Mouse (Mus musculus): ENCODE data around the gene Mcam. TPM values are rescaled to one million over a fixed set of nuclear protein-coding genes. Genes with fewer than 3 reads are reported as not detected.
A peak's percentile ranks its signal among the peaks of the same experiment; 100 is the strongest.

Mcam gene
- polyA plus RNA-seq, 1 experiment from 2014 or later, result not detected

DNA sequence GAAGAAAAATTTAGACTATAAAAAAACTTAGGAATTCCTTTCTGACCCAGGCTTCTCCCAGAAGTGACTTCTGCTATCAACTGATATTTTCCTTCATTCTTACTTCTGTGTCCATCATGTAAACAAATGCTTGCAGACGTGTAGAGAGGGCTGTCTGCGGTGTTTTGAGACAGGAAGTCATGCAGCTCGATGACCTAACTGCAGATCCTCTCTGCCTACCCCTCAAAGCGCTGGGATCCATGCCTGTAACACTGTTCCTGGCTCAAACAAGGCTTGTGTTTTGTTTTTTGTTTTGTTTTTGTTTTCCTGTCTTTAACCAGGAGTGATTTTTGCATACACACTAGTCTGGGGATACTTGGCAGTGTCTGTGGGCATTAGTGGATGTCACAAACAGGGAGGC is 3.6 kb downstream of the Mcam start:
- no peak overlapping the region for H3K27ac ChIP-seq
- 18% methylated on average over 4 of the region's 4 CpGs for WGBS (ENCODE audit: missing documents)

DNA sequence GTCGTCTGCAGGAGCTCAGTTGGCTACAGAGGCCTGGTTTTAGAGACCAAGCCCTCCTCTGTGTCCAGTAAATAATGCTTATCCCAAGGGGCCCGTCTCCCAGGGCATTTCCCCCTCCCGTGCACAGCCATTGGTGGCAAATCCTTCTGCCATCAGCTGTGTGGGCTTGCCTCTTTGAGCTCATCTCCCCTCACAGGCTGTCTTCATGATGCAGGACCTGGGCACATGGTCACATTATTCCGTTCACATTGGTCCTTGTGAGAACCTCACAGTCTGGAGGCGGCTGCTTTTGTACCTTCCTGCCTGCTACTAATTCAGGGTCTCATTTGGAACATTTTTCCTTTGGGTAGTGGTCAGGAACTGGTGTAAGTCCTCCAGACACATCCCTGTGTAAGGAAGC is 7.7 kb downstream of the Mcam start:
- peaks cover 35% of the 10 kb centered on the region; the same call in 1 of the 2 replicates for H3K36me3 ChIP-seq (ENCODE audit: inconsistent target)

More for the DNA sequence above, 3.6 kb downstream of the Mcam start:
- Histone ChIP-seq H3K79me2 (ENCODE audit: inconsistent target) (no peaks in the 10 kb centered on the region), H3K4me3 (ENCODE audit: inconsistent target) (no peak overlapping the region), H3K36me3 (ENCODE audit: inconsistent target) (0 out of 2 replicates have a peak, but pooled peaks cover 3% of the 10 kb centered on the region)

DNA sequence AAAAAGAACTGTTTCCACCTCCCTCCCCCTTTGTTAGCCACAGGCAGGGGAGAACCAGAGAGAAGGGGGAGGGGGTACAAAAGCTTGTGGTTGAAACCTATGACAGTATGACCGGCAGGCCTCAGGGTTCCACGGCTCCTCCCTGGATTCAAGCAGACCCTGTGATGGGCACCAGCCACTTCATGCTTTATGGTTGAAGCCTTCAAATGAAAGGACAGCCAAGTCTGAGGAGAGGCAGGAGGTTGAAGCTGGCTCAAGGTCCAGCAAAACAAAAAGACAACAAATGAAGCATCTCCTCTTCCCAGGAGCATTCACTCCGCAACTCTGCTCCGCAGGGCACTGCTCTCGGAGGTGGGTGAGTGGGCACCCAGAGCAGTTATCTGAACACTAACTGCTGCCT is 9.2 kb downstream of the Mcam start:
- Histone ChIP-seq H3K36me3 (ENCODE audit: inconsistent target) (peaks cover 50% of the 10 kb centered on the region; the same call in 1 of the 2 replicates), H3K4me3 (ENCODE audit: inconsistent target) (no peak overlapping the region), H3K79me2 (ENCODE audit: inconsistent target) (no peaks in the 10 kb centered on the region), H3K27ac (no peak overlapping the region)
- WGBS (ENCODE audit: missing documents), result 93% methylated on average over 5 of the region's 5 CpGs

More for the DNA sequence above, 7.7 kb downstream of the Mcam start:
- WGBS (ENCODE audit: missing documents), result 95% methylated on average over 5 of the region's 5 CpGs
- no peaks in the 10 kb centered on the region for H3K79me2 ChIP-seq (ENCODE audit: inconsistent target)
- no peak overlapping the region for H3K4me3 ChIP-seq (ENCODE audit: inconsistent target)
- no peak overlapping the region for H3K27ac ChIP-seq

DNA sequence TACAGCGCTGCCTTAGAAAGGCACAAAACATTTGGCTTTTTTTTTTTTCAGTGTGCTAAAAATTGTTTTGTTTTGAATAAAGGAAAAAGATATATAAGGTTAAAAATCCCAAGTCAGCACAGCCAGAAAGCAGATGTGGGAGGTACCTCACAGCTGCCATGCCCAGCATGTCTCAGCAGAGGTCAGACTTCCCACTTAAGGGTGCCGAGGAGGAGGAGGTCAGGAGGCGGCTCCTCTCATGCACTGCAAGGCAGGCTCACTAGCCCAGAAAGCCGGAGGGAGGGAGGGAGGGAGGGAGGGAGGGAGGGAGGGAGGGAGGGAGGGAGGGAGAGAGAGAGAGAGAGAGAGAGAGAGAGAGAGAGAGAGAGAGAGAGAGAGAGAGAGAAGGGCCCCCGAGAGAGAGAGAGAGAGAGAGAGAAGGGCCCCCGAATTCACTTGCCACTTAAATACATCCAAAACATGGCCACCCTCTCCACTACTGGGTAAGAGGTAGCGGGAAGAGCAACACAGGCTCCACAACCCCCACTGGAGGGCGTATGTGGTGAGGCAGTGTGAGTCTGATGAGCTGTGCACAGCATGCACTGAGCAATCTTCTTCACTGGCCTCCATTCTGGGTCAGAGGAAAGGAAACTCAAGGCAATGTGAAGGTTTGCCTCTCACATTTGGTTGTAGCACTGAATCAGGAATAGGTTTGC is 9.9 kb downstream of the Mcam start:
- 93% methylated on average over 3 of the region's 8 CpGs for WGBS (ENCODE audit: missing documents)
- Histone ChIP-seq H3K27ac (no peak overlapping the region), H3K4me3 (ENCODE audit: inconsistent target) (no peak overlapping the region), H3K79me2 (ENCODE audit: inconsistent target) (no peaks in the 10 kb centered on the region), H3K36me3 (ENCODE audit: inconsistent target) (peaks cover 56% of the 10 kb centered on the region; the same call in 1 of the 2 replicates)

DNA sequence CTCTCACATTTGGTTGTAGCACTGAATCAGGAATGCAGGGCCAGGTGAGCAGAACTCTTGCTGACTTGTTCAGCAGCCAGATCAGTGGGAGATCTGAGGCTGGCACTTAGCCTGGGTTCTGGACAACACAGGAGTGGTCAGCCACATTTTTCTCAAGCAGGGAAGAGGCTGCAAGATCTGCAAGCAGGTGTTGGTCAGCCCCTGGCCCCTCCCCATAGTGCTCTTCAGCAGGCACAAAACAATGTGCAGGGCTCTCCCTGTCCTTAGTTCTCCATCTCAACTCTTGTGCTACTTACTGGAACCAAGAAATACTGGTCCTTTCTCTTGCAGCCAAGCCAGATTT is 10.4 kb downstream of the Mcam start:
- Histone ChIP-seq H3K27ac (no peak overlapping the region), H3K4me3 (ENCODE audit: inconsistent target) (no peak overlapping the region), H3K36me3 (ENCODE audit: inconsistent target) (peaks cover 61% of the 10 kb centered on the region; the same call in 1 of the 2 replicates), H3K79me2 (ENCODE audit: inconsistent target) (no peaks in the 10 kb centered on the region)

DNA sequence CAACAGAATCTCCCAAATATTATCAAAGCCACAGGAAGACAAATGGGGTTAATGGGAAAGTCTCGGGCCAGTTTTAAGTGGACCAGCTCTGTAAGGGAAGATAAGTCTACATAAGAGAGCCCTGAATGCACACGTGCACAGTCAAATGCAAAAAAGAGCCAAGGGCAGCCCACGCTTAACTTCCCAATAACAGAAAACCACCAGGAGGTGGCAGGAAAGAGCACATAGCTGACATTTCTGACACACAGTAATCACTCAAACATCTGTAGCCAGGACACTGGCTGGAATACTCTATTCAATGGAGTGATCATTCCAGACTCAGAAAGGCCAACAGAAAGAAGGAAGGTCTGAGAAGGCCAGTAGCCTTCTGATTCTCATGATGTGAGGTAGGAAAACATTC is 13.0 kb downstream of the Mcam start:
- H3K79me2 ChIP-seq (ENCODE audit: inconsistent target), result no peaks in the 10 kb centered on the region
- H3K36me3 ChIP-seq (ENCODE audit: inconsistent target), result peaks cover 85% of the 10 kb centered on the region
- 93% methylated on average over 2 of the region's 3 CpGs for WGBS (ENCODE audit: missing documents)
- H3K27ac ChIP-seq, result no peak overlapping the region
- no peak overlapping the region for H3K4me3 ChIP-seq (ENCODE audit: inconsistent target)

DNA sequence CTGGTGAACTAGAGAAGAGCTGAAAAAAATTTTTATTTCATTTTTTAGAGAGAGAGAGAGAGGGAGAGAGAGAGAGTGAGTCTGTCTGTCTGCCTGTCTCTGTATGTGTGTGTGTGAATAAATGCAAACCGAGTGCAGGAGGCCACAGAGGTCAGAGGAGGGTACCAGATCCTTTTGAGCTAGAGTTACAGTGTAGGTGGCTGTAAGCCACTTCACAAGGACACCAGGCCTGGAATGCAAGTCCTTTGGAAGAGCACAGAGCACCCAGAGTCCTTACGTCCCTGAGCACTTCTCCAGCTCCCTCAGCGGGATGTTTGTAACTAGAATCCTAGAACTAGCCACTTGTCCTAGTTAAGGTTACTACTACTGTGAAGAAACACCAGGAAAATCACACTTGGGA is 25.6 kb downstream of the Mcam start:
- WGBS (ENCODE audit: missing documents), result 88% methylated on average over 3 of the region's 3 CpGs
- H3K27ac ChIP-seq, result no peak overlapping the region
- peaks cover 29% of the 10 kb centered on the region; the same call in 1 of the 2 replicates for H3K79me2 ChIP-seq (ENCODE audit: inconsistent target)
- peaks cover 85% of the 10 kb centered on the region for H3K36me3 ChIP-seq (ENCODE audit: inconsistent target)
- H3K4me3 ChIP-seq (ENCODE audit: inconsistent target), result no peak overlapping the region

DNA sequence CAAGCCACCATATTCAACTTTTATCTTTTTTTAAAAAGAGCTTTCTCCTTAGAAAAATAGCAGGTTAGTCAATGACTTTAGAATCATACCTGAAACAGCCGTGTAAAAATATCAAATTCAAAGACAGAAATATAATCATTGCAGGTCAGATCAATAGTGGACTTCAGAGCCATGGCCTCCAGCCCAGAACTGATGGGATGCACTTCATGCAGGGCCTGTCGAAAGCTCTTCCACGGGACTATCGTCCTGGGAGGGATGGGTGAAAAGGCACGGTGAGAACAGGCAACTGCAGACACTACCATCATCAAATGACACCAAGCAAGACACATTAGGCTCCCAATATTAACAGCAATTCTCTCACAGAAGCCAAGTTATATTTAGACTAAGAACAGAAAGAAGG is 34.7 kb downstream of the Mcam start:
- peaks cover 98% of the 10 kb centered on the region for H3K79me2 ChIP-seq (ENCODE audit: inconsistent target)
- WGBS (ENCODE audit: missing documents), result 52% methylated on average over 5 of the region's 5 CpGs
- no peak overlapping the region for H3K4me3 ChIP-seq (ENCODE audit: inconsistent target)
- H3K36me3 ChIP-seq (ENCODE audit: inconsistent target), result peaks cover 60% of the 10 kb centered on the region
- H3K27ac ChIP-seq, result peak overlapping the region; percentile 79

DNA sequence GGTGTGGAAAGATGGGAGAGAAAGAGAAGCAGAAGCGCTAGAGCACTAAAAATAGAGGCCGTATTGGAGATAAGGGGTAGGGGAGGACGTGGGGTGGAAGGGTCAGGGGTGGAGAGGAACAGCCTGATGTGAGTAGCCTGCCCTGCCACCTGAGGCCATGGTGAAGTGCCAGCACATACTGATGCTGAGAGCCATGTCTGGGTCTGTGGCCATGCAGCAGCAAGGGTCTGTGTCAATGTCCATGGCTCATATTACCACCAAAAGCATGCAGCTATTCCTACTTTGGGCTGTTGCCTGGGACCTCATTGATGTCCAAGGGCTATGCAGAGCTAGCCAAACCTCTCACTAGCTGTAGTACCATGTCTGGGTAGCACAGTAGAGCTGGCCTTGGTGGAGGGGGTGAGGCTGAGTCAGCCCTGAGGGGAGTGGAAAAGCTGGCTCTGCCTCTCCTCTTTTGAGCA is 36.5 kb downstream of the Mcam start:
- WGBS (ENCODE audit: missing documents), result 56% methylated on average over 3 of the region's 3 CpGs
- Histone ChIP-seq H3K36me3 (ENCODE audit: inconsistent target) (peaks cover 42% of the 10 kb centered on the region), H3K4me3 (ENCODE audit: inconsistent target) (no peak overlapping the region), H3K79me2 (ENCODE audit: inconsistent target) (peaks cover 98% of the 10 kb centered on the region), H3K27ac (peak overlapping the region; percentile 79; the same call in 1 of the 2 replicates)

DNA sequence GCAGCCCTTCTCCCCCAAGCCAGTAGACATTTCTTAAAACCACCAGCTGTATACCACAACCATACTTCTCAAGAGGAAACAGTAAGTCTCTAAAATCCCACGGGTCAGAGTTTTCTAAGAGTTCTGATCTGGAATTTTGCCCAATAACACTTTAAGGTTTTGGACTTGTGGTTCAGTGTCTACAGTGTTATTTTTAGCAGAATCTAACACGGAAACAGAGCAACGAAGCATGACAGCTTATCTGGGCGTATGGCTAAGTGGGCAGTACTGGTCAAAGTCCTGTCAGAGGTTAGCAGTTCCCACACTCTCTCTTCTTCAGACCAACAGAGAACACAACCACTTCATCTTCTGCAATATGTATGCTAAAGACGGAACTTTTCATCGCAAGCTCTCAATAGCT is 41.3 kb downstream of the Mcam start:
- Histone ChIP-seq H3K79me2 (ENCODE audit: inconsistent target) (peaks cover 100% of the 10 kb centered on the region), H3K27ac (peak overlapping the region; percentile 8; the same call in 1 of the 2 replicates), H3K36me3 (ENCODE audit: inconsistent target) (peaks cover 21% of the 10 kb centered on the region; the same call in 1 of the 2 replicates), H3K4me3 (ENCODE audit: inconsistent target) (no peak overlapping the region)
- WGBS (ENCODE audit: missing documents), result 6% methylated on average over 6 of the region's 6 CpGs

DNA sequence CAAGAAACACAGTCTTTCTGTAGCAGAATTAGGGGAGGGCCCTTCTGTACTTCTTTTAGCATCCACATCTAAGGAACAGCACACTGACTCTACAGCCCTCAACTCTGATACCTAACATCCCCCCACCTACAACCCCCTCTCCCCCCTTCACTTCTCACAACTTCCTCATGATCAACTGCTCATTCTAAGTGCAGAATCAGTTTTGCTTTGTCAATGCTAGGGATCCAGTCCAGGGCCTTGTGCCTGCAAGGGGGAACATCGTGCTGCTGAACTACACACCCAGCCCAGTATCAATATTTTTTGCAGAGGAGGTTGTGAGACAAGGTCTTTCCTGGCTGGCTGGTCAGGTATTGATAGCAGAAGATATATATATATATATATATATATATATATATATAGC is 41.7 kb downstream of the Mcam start:
- H3K36me3 ChIP-seq (ENCODE audit: inconsistent target), result peaks cover 18% of the 10 kb centered on the region; the same call in 1 of the 2 replicates
- H3K27ac ChIP-seq, result peak overlapping the region; percentile 8; the same call in 1 of the 2 replicates
- no peak overlapping the region for H3K4me3 ChIP-seq (ENCODE audit: inconsistent target)
- WGBS (ENCODE audit: missing documents), result 0% methylated on average over 1 of the region's 1 CpGs
- H3K79me2 ChIP-seq (ENCODE audit: inconsistent target), result peaks cover 100% of the 10 kb centered on the region

DNA sequence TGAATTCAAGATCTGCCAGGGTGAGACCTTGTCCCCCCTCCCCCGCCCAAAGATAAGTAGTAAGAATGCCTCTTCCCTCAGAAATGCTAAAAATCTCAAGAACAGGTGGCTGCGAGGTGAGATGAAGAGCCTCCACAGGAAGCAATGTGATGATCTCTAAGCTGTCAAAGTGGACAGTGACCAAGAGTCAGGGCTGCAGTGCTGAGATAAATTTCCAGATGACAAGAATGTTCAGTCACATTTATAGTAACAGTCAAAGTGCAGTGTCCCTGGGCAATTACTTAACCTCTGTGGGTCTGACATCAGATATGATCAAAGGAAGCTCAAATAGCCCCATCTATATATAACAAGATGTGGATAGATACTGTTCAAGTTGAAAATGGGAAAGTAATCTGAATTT is 43.1 kb downstream of the Mcam start:
- Histone ChIP-seq H3K79me2 (ENCODE audit: inconsistent target) (peaks cover 100% of the 10 kb centered on the region), H3K36me3 (ENCODE audit: inconsistent target) (peaks cover 12% of the 10 kb centered on the region; the same call in 1 of the 2 replicates), H3K27ac (no peak overlapping the region), H3K4me3 (ENCODE audit: inconsistent target) (no peak overlapping the region)
- 92% methylated on average over 2 of the region's 2 CpGs for WGBS (ENCODE audit: missing documents)

DNA sequence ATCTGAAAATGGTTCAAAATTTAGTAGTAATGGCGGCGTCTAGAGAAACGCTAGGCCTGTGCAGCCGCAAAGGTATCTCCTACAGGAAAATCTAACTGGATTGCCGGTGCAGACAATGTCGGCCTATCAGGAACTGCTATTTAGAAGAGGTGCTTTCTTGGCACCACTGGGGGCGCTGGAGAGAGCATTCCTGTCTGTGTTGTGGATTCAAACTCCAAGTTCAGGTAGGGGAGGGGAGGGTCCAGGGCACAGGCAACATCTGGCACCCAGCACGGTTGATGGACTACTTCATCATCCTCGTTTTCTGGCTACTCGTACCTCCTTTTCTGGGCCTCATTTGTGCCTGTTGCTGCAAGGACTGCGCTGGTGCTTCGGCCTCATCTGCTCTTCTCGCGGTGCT is 44.1 kb downstream of the Mcam start:
- Histone ChIP-seq H3K79me2 (ENCODE audit: inconsistent target) (peaks cover 100% of the 10 kb centered on the region), H3K36me3 (ENCODE audit: inconsistent target) (peaks cover 2% of the 10 kb centered on the region; the same call in 1 of the 2 replicates), H3K27ac (no peak overlapping the region), H3K4me3 (ENCODE audit: inconsistent target) (no peak overlapping the region)
- 93% methylated on average over 14 of the region's 14 CpGs for WGBS (ENCODE audit: missing documents)

DNA sequence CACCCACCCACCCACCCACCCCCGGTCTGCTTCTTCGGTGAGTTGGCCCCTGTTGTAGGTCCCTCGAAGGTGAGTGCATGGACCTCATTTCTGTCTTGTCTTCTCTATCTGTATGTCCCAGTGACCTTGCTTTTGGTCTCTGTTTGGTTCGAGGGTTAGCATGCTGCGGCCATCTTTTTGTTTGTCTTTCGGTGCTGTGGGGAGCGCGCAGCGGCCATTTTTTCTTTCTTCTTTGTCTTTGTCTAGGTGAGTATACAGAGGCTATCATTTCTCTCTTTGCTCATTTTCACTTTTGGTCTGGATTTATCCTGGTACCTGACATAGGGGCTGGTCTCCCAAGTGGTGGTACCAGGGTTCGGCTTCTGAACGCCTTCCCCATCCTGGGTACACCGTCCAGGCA is 44.5 kb downstream of the Mcam start:
- H3K4me3 ChIP-seq (ENCODE audit: inconsistent target), result no peak overlapping the region
- no peak overlapping the region for H3K27ac ChIP-seq
- no peaks in the 10 kb centered on the region for H3K36me3 ChIP-seq (ENCODE audit: inconsistent target)
- H3K79me2 ChIP-seq (ENCODE audit: inconsistent target), result peaks cover 100% of the 10 kb centered on the region
- 99% methylated on average over 8 of the region's 12 CpGs for WGBS (ENCODE audit: missing documents)

DNA sequence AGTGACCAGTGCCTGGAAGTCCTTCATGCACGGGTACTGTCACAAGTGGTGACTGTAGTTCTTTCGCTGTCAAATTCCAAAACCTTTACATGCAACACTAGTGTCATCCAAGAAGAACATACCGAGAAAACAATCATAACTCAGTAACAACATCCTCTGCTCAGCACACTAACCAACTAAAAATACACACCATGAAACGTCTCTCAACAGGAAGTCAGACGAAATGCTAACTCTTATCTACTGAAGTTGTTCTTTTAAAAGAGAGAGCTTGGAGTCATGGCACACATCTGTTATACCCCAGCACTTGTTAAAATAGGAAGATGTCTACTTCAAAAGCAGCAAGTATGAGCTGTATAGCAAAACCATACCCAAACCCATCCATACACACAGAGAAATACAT is 47.3 kb downstream of the Mcam start:
- H3K4me3 ChIP-seq (ENCODE audit: inconsistent target), result no peak overlapping the region

More for the DNA sequence above, 47.3 kb downstream of the Mcam start:
- peaks cover 100% of the 10 kb centered on the region for H3K79me2 ChIP-seq (ENCODE audit: inconsistent target)
- no peak overlapping the region for H3K27ac ChIP-seq
- WGBS (ENCODE audit: missing documents), result 36% methylated on average over 5 of the region's 5 CpGs
- H3K36me3 ChIP-seq (ENCODE audit: inconsistent target), result no peaks in the 10 kb centered on the region
